Mouse (Mus musculus): ENCODE data around the gene Gm49387.
A peak's percentile ranks its signal among the peaks of the same experiment; 100 is the strongest.

Gm49387 gene

GRCm38 (mm10) chr14:31640346-31640889, at the start of gene Gm49387:
Gene Gm49387 (minus strand): TSS chr14:31640878.
- no peak for DNase-seq (ENCODE audit: low read depth in 1 of 2, low spot score in 2 of 2)

GRCm38 (mm10) chr14:31686231-31686630, 45.6 kb upstream of the Gm49387 start:
- DNase-seq (ENCODE audit: low read depth in 1 of 2, low spot score in 2 of 2) = no peak

- DNase-seq (ENCODE audit: low read depth in 1 of 2, low spot score in 2 of 2) = peak in 1 of 2 experiments; percentile 38
These were observed 45.0 kb upstream of the Gm49387 start for GRCm38 (mm10) chr14:31685680-31686079.

GRCm38 (mm10) chr14:31684343-31685040, 43.8 kb upstream of the Gm49387 start:
- DNase-seq (ENCODE audit: low read depth in 1 of 2, low spot score in 2 of 2) = no peak

GRCm38 (mm10) chr14:31683610-31684009, 42.9 kb upstream of the Gm49387 start:
- no peak for DNase-seq (ENCODE audit: low read depth in 1 of 2, low spot score in 2 of 2)

GRCm38 (mm10) chr14:31681931-31682555, 41.4 kb upstream of the Gm49387 start:
- DNase-seq (ENCODE audit: low read depth in 1 of 2, low spot score in 2 of 2) = no peak

GRCm38 (mm10) chr14:31681291-31681690, 40.6 kb upstream of the Gm49387 start:
- no peak for DNase-seq (ENCODE audit: low read depth in 1 of 2, low spot score in 2 of 2)

- no peak for DNase-seq (ENCODE audit: low read depth in 1 of 2, low spot score in 2 of 2)
These were observed 40.0 kb upstream of the Gm49387 start for GRCm38 (mm10) chr14:31680656-31681055.

- DNase-seq (ENCODE audit: low read depth in 1 of 2, low spot score in 2 of 2) = no peak
These were observed 31.1 kb upstream of the Gm49387 start for GRCm38 (mm10) chr14:31671635-31672320.

GRCm38 (mm10) chr14:31669642-31670490, 29.2 kb upstream of the Gm49387 start:
- DNase-seq (ENCODE audit: low read depth in 1 of 2, low spot score in 2 of 2) = peak; percentile 58 to 64

- no peak for DNase-seq (ENCODE audit: low read depth in 1 of 2, low spot score in 2 of 2)
These were observed 28.5 kb upstream of the Gm49387 start for GRCm38 (mm10) chr14:31669161-31669611.

GRCm38 (mm10) chr14:31668326-31668725, 27.6 kb upstream of the Gm49387 start:
- no peak for DNase-seq (ENCODE audit: low read depth in 1 of 2, low spot score in 2 of 2)

GRCm38 (mm10) chr14:31667741-31668140, 27.1 kb upstream of the Gm49387 start:
- no peak for DNase-seq (ENCODE audit: low read depth in 1 of 2, low spot score in 2 of 2)

- DNase-seq (ENCODE audit: low read depth in 1 of 2, low spot score in 2 of 2) = no peak
These were observed 26.4 kb upstream of the Gm49387 start for GRCm38 (mm10) chr14:31666931-31667705.

GRCm38 (mm10) chr14:31665566-31665940, 24.9 kb upstream of the Gm49387 start:
- no peak for DNase-seq (ENCODE audit: low read depth in 1 of 2, low spot score in 2 of 2)

GRCm38 (mm10) chr14:31664903-31665565, 24.4 kb upstream of the Gm49387 start:
- peak in 1 of 2 experiments; percentile 34 for DNase-seq (ENCODE audit: low read depth in 1 of 2, low spot score in 2 of 2)

GRCm38 (mm10) chr14:31664100-31664902, 23.6 kb upstream of the Gm49387 start:
- DNase-seq (ENCODE audit: low read depth in 1 of 2, low spot score in 2 of 2) = no peak

GRCm38 (mm10) chr14:31663376-31664099, 22.9 kb upstream of the Gm49387 start:
- DNase-seq (ENCODE audit: low read depth in 1 of 2, low spot score in 2 of 2) = no peak
